Comparison of ENCODE assay signal across 9 mouse cellular contexts in genomic region chr15:100598883-100599275, GRCm38 (mm10). TPM values are rescaled to one million over a fixed set of nuclear protein-coding genes. Genes with fewer than 3 reads are reported as not detected.
DNase-seq lines count a peak whose midpoint lies in the region; ATAC-seq lines count a peak whose summit lies in the region.
"Had no signal": no experiment of that assay in that cellular context is flagged by ENCODE, and none has a peak within 500 bp of the region (broad histone marks: within the 10 kb centered on the region; RNA-seq: fewer than 3 reads in every experiment).

No protein-coding gene starts in this region.

- ATAC-seq in erythroblast, adult 5-6 weeks (replicated peaks; ENCODE audit: low FRiP score, poor library complexity, severe bottlenecking), result no peak
- peak; percentile 45; the same call in 1 of the 2 replicates for ATAC-seq in stomach, embryonic 16.5 days (ENCODE audit: insufficient read depth, low FRiP score)

- H3K27ac ChIP-seq in forebrain, embryonic 10.5 days, result peak overlapping the region; percentile 93
- peak overlapping the region; percentile 96 for H3K27ac ChIP-seq in hindbrain, embryonic 10.5 days
- H3K27ac ChIP-seq in stomach, embryonic 16.5 days (ENCODE audit: low read length), result peak overlapping the region; percentile 27; the same call in 1 of the 2 replicates

- no peaks in the 10 kb centered on the region for H3K36me3 ChIP-seq in erythroblast, embryonic 14.5 days (ENCODE audit: control insufficient read depth)
- H3K36me3 ChIP-seq in forebrain, embryonic 10.5 days (replicated peaks), result no peaks in the 10 kb centered on the region
- H3K36me3 ChIP-seq in hindbrain, embryonic 10.5 days, result no peaks in the 10 kb centered on the region
- H3K36me3 ChIP-seq in stomach, embryonic 16.5 days (ENCODE audit: control insufficient read depth, insufficient read depth, low read length), result no peaks in the 10 kb centered on the region
- H3K36me3 ChIP-seq: G1E had no signal

- H3K9ac ChIP-seq in stomach, embryonic 16.5 days (ENCODE audit: low read length), result peak overlapping the region; percentile 91

- peak; percentile 59 for DNase-seq in ZHBTc4 (ENCODE audit: low read depth, low spot score)
- peak; percentile 42 for DNase-seq in forebrain, embryonic 10.5 days (ENCODE audit: extremely low spot score, low spot score)
- DNase-seq in hindbrain, embryonic 10.5 days (ENCODE audit: low spot score), result peak; percentile 55
- peak; percentile 21 for DNase-seq in left cerebral cortex, postnatal 4 days
- DNase-seq in mesoderm, embryonic 11.5 days (ENCODE audit: low read depth, low spot score), result peak; percentile 60

- H3K4me2 ChIP-seq in stomach, embryonic 16.5 days (ENCODE audit: low read depth, low read length), result peak overlapping the region; percentile 99

- peaks cover 4% of the 10 kb centered on the region; the same call in 1 of the 2 replicates for H3K9me3 ChIP-seq in erythroblast, embryonic 14.5 days (ENCODE audit: control insufficient read depth, low read length)
- H3K9me3 ChIP-seq in forebrain, embryonic 10.5 days, result no peaks in the 10 kb centered on the region
- no peaks in the 10 kb centered on the region for H3K9me3 ChIP-seq in hindbrain, embryonic 10.5 days
- H3K9me3 ChIP-seq in stomach, embryonic 16.5 days (replicated peaks; ENCODE audit: control insufficient read depth, low read length), result no peaks in the 10 kb centered on the region
- H3K9me3 ChIP-seq: G1E had no signal

- H3K4me1 ChIP-seq in erythroblast, embryonic 14.5 days (ENCODE audit: control insufficient read depth), result peaks cover 4% of the 10 kb centered on the region
- H3K4me1 ChIP-seq in forebrain, embryonic 10.5 days, result peaks cover 26% of the 10 kb centered on the region
- peaks cover 36% of the 10 kb centered on the region for H3K4me1 ChIP-seq in hindbrain, embryonic 10.5 days (replicated peaks)
- H3K4me1 ChIP-seq in stomach, embryonic 16.5 days (ENCODE audit: control insufficient read depth, insufficient read depth, low read length), result peaks cover 11% of the 10 kb centered on the region

- H3K4me3 ChIP-seq in erythroblast, embryonic 14.5 days (replicated peaks), result peak overlapping the region; percentile 36
- H3K4me3 ChIP-seq in forebrain, embryonic 10.5 days, result peak overlapping the region; percentile 86
- peak overlapping the region; percentile 82 for H3K4me3 ChIP-seq in hindbrain, embryonic 10.5 days
- peak overlapping the region; percentile 86 for H3K4me3 ChIP-seq in stomach, embryonic 16.5 days (replicated peaks; ENCODE audit: low read length)

- WGBS in forebrain, embryonic 10.5 days, result 5% methylated on average over 12 of the region's 12 CpGs
- WGBS in hindbrain, embryonic 10.5 days, result 2% methylated on average over 12 of the region's 12 CpGs
- WGBS in stomach, embryonic 16.5 days, result 2% methylated on average over 12 of the region's 12 CpGs

- intact Hi-C loops in left cerebral cortex, postnatal 4 days (cut with DNase I), result no loop called here

- peaks cover 77% of the 10 kb centered on the region for H3K27me3 ChIP-seq in erythroblast, embryonic 14.5 days (ENCODE audit: control insufficient read depth)
- peaks cover 66% of the 10 kb centered on the region for H3K27me3 ChIP-seq in forebrain, embryonic 10.5 days (ENCODE audit: poor library complexity, severe bottlenecking)
- H3K27me3 ChIP-seq in hindbrain, embryonic 10.5 days (ENCODE audit: insufficient read depth, poor library complexity, severe bottlenecking), result peaks cover 68% of the 10 kb centered on the region
- peaks cover 10% of the 10 kb centered on the region for H3K27me3 ChIP-seq in stomach, embryonic 16.5 days (ENCODE audit: control insufficient read depth, insufficient read depth, low read length)

RNA-seq across cellular contexts. Expression of gene Pou6f1, which starts 0.9 kb away (rescaled TPM):
- 0.04 and 0.05 TPM in 2 replicates for polyA plus RNA-seq in erythroblast, embryonic 14.5 days (2012)
- 1.2 and 1.9 TPM in 2 replicates for total RNA-seq in erythroblast, adult 5-6 weeks (2015; ENCODE audit: low replicate concordance)
- 0.28 TPM in 1 of 2 replicates, not detected in the other for total RNA-seq in erythroblast, adult 5-6 weeks (2017; ENCODE audit: low replicate concordance)
- polyA plus RNA-seq in forebrain, embryonic 10.5 days (2016; fragmentation: Nextera tagmentation; extraction: Ambion mirVana), result 3.6 and 4.9 TPM in 2 replicates
- 4.5 and 9.8 TPM in 2 replicates for polyA plus RNA-seq in hindbrain, embryonic 10.5 days (2016; fragmentation: Nextera tagmentation; extraction: Ambion mirVana)
- total RNA-seq in left cerebral cortex, postnatal 4 days (2021), result 100 to 1,000 TPM; 123 to 125 TPM
- 3.5 and 5.3 TPM in 2 replicates for polyA plus RNA-seq in stomach, embryonic 16.5 days (2015; fragmentation: Nextera tagmentation; extraction: Ambion mirVana)

RNA-seq across cellular contexts. Expression of gene Dazap2, which starts 16.3 kb away (rescaled TPM):
- polyA plus RNA-seq in erythroblast, embryonic 14.5 days (2012), result 6.5 and 6.8 TPM in 2 replicates
- 183 and 206 TPM in 2 replicates for total RNA-seq in erythroblast, adult 5-6 weeks (2015; ENCODE audit: low replicate concordance)
- 81.3 and 93.7 TPM in 2 replicates for total RNA-seq in erythroblast, adult 5-6 weeks (2017; ENCODE audit: low replicate concordance)
- 214 and 224 TPM in 2 replicates for polyA plus RNA-seq in forebrain, embryonic 10.5 days (2016; fragmentation: Nextera tagmentation; extraction: Ambion mirVana)
- polyA plus RNA-seq in hindbrain, embryonic 10.5 days (2016; fragmentation: Nextera tagmentation; extraction: Ambion mirVana), result 231 and 240 TPM in 2 replicates
- total RNA-seq in left cerebral cortex, postnatal 4 days (2021), result 10 to 100 TPM; 67.6 to 71.0 TPM
- polyA plus RNA-seq in stomach, embryonic 16.5 days (2015; fragmentation: Nextera tagmentation; extraction: Ambion mirVana), result 194 and 213 TPM in 2 replicates

RNA-seq across cellular contexts. Expression of gene Smagp, which starts 37.9 kb away (rescaled TPM):
- 0.27 and 0.44 TPM in 2 replicates for polyA plus RNA-seq in erythroblast, embryonic 14.5 days (2012)
- 3.8 and 4.8 TPM in 2 replicates for total RNA-seq in erythroblast, adult 5-6 weeks (2015; ENCODE audit: low replicate concordance)
- total RNA-seq in erythroblast, adult 5-6 weeks (2017; ENCODE audit: low replicate concordance), result 0.84 and 1.0 TPM in 2 replicates
- polyA plus RNA-seq in forebrain, embryonic 10.5 days (2016; fragmentation: Nextera tagmentation; extraction: Ambion mirVana), result 4.3 and 4.6 TPM in 2 replicates
- polyA plus RNA-seq in hindbrain, embryonic 10.5 days (2016; fragmentation: Nextera tagmentation; extraction: Ambion mirVana), result 5.7 and 6.5 TPM in 2 replicates
- 1 to 10 TPM; 2.4 to 3.2 TPM for total RNA-seq in left cerebral cortex, postnatal 4 days (2021)
- 40.6 and 51.8 TPM in 2 replicates for polyA plus RNA-seq in stomach, embryonic 16.5 days (2015; fragmentation: Nextera tagmentation; extraction: Ambion mirVana)

RNA-seq across cellular contexts. Expression of gene Tfcp2, which starts 47.1 kb away (rescaled TPM):
- polyA plus RNA-seq in erythroblast, embryonic 14.5 days (2012), result 0.16 and 0.65 TPM in 2 replicates
- 2.1 and 4.8 TPM in 2 replicates for total RNA-seq in erythroblast, adult 5-6 weeks (2015; ENCODE audit: low replicate concordance)
- 7.8 and 13.7 TPM in 2 replicates for total RNA-seq in erythroblast, adult 5-6 weeks (2017; ENCODE audit: low replicate concordance)
- polyA plus RNA-seq in forebrain, embryonic 10.5 days (2016; fragmentation: Nextera tagmentation; extraction: Ambion mirVana), result 31.4 and 33.4 TPM in 2 replicates
- polyA plus RNA-seq in hindbrain, embryonic 10.5 days (2016; fragmentation: Nextera tagmentation; extraction: Ambion mirVana), result 34.6 and 36.9 TPM in 2 replicates
- 10 to 100 TPM; 33.0 to 36.5 TPM for total RNA-seq in left cerebral cortex, postnatal 4 days (2021)
- polyA plus RNA-seq in stomach, embryonic 16.5 days (2015; fragmentation: Nextera tagmentation; extraction: Ambion mirVana), result 20.0 and 21.3 TPM in 2 replicates

Comparison
In these comparisons a context has a peak if more than half of its experiments do, and no peak if none do; other contexts are left out.
1. H3K4me3 ChIP-seq: peak in every context shown above with its lines; median percentile 86 in forebrain, embryonic 10.5 days; 86 in stomach, embryonic 16.5 days; 82 in hindbrain, embryonic 10.5 days; 36 in erythroblast, embryonic 14.5 days.
2. H3K27ac ChIP-seq: peak in every context shown above with its lines; median percentile 96 in hindbrain, embryonic 10.5 days; 93 in forebrain, embryonic 10.5 days; 27 in stomach, embryonic 16.5 days.
3. RNA of gene Dazap2, which starts 16.3 kb away (polyA plus RNA-seq): 231 to 240 TPM in hindbrain, embryonic 10.5 days, 214 to 224 TPM in forebrain, embryonic 10.5 days and 194 to 213 TPM in stomach, embryonic 16.5 days; 6.5 to 6.8 TPM in erythroblast, embryonic 14.5 days; every median in the first group is over 10 times any median in the second.
4. Peak in every context shown above with its lines, with median percentiles within 50 percentile points of each other: DNase-seq.